Comparison of ENCODE assay signal across 28 mouse cellular contexts in the genomic region with DNA sequence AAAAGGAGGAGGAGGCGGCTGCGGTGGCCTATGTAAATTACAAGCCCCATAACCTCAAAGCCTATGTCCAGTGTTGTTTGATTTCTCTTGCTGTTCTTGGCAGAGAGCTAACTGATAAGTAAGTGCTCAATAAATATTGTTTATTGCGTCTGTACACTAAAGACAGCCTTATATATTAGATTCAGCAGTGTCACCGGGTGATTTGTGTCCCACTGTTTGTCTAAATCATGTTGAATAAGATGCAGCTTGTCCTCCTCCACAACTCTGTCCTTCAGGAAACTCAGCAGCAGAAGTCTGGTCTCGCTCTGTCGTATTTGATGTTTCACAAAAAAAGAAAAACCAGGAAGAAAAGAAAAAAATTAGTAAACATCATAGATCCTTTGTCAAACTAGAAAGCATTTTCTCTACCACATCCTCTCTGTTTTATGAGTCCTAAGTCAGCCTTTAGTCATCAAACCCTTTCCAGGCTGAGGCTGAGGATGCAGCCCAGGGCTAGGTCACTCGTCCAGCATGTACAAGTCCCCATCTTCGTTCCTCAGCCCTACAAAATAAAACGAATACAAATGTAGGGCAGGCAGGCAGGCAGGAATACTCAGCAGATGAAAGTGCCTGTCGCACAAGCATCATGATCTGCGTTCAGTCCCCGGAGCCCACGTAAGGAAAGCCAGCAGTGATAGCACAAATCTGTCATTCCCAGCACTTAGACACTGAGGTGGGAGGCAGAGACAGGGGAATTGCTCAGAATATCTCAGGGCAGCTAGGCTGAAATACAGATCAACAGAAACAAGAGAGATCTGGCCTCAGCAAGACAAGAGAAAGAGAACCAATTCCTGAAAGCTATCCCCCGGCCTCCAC. TPM values are rescaled to one million over a fixed set of nuclear protein-coding genes. Genes with fewer than 3 reads are reported as not detected.
A peak's percentile ranks its signal among the peaks of the same experiment; 100 is the strongest.
DNase-seq lines count a peak whose midpoint lies in the region; ATAC-seq and TF ChIP-seq lines count a peak whose summit lies in the region.
"Had no signal": no experiment of that assay in that cellular context is flagged by ENCODE, and none has a peak within 500 bp of the region (broad histone marks: within the 10 kb centered on the region; RNA-seq: fewer than 3 reads in every experiment).

No protein-coding gene starts in this region.

- peak; percentile 76 for ATAC-seq in kidney, embryonic 15.5 days (replicated peaks; ENCODE audit: low FRiP score)
- ATAC-seq in midbrain, embryonic 13.5 days = no peak
- ATAC-seq in midbrain, embryonic 16.5 days = no peak
- ATAC-seq: CD4-positive, CD25-positive, alpha-beta regulatory T cell, adult 4 months; forebrain, embryonic 16.5 days; hindbrain, embryonic 16.5 days had no signal

- no peaks in the 10 kb centered on the region for H3K9me3 ChIP-seq in kidney, embryonic 15.5 days (replicated peaks)
- H3K9me3 ChIP-seq in midbrain, embryonic 13.5 days = no peaks in the 10 kb centered on the region
- H3K9me3 ChIP-seq in midbrain, embryonic 16.5 days (replicated peaks; ENCODE audit: control insufficient read depth, low read length, poor library complexity, severe bottlenecking) = no peaks in the 10 kb centered on the region
- H3K9me3 ChIP-seq: limb, embryonic 10.5 days; limb, embryonic 15.5 days; liver, embryonic 13.5 days had no signal

- no peak overlapping the region for H3K4me3 ChIP-seq in kidney, embryonic 15.5 days (replicated peaks)
- no peak overlapping the region for H3K4me3 ChIP-seq in left cerebral cortex, adult 2 months
- H3K4me3 ChIP-seq in midbrain, embryonic 13.5 days (replicated peaks) = no peak overlapping the region
- H3K4me3 ChIP-seq in midbrain, embryonic 16.5 days (ENCODE audit: low read depth, low read length) = no peak overlapping the region
- no peak overlapping the region for H3K4me3 ChIP-seq in cortical plate, adult 2 months (ENCODE audit: insufficient read depth, low read length)
- H3K4me3 ChIP-seq: erythroblast, embryonic 14.5 days; heart, embryonic 13.5 days; limb, embryonic 10.5 days; limb, embryonic 15.5 days; liver, embryonic 13.5 days; myocyte had no signal

- intact Hi-C loops in left cerebral cortex, adult 2 months (cut with DNase I) = no loop called here

- H3K27me3 ChIP-seq in kidney, embryonic 15.5 days = no peaks in the 10 kb centered on the region
- H3K27me3 ChIP-seq in midbrain, embryonic 13.5 days = no peaks in the 10 kb centered on the region
- H3K27me3 ChIP-seq in midbrain, embryonic 16.5 days (ENCODE audit: control insufficient read depth, insufficient read depth, low read depth, low read length) = no peaks in the 10 kb centered on the region
- H3K27me3 ChIP-seq: heart, embryonic 13.5 days; limb, embryonic 15.5 days; liver, embryonic 13.5 days had no signal

- DNase-seq in kidney, postnatal 36 days = no peak
- DNase-seq in left cerebral cortex, adult 2 months (ENCODE audit: extremely low spot score in 1 of 2, low spot score in 2 of 2) = no peak
- no peak for DNase-seq in left cerebral cortex, adult 8-10 months (ENCODE audit: low spot score in 2 of 2)
- DNase-seq: adrenal gland, postnatal 14 days; cerebellum, adult 11-12 months; cerebellum, adult 9-11 months; gastrocnemius, postnatal 10 days; heart, postnatal 10 days; kidney, adult 8-10 months; liver, embryonic 13.5 days; lung, adult 18-20 months; lung, postnatal 36 days; right cerebral cortex, postnatal 4 days; thymus, adult 2 months; thymus, postnatal 36 days had no signal

- peak overlapping the region; percentile 75 for H3K27ac ChIP-seq in kidney, embryonic 15.5 days
- peak overlapping the region; percentile 51 for H3K27ac ChIP-seq in left cerebral cortex, adult 2 months
- no peak overlapping the region for H3K27ac ChIP-seq in midbrain, embryonic 13.5 days
- no peak overlapping the region; the same call in 1 of the 2 replicates for H3K27ac ChIP-seq in midbrain, embryonic 16.5 days (ENCODE audit: low read length)
- H3K27ac ChIP-seq in cortical plate, adult 2 months (ENCODE audit: insufficient read depth, low read length) = no peak overlapping the region
- H3K27ac ChIP-seq: heart, embryonic 13.5 days; limb, embryonic 10.5 days; limb, embryonic 15.5 days; liver, embryonic 13.5 days; stomach, postnatal 0 days had no signal

- H3K4me1 ChIP-seq in kidney, embryonic 15.5 days = peaks cover 15% of the 10 kb centered on the region; the same call in 1 of the 2 replicates
- no peaks in the 10 kb centered on the region for H3K4me1 ChIP-seq in midbrain, embryonic 13.5 days (replicated peaks)
- H3K4me1 ChIP-seq in midbrain, embryonic 16.5 days (ENCODE audit: control insufficient read depth, insufficient read depth, low read length) = no peaks in the 10 kb centered on the region
- H3K4me1 ChIP-seq in cortical plate, adult 2 months (ENCODE audit: control insufficient read depth, insufficient read depth, low read length) = 0 out of 2 replicates have a peak, but pooled peaks cover 1% of the 10 kb centered on the region
- H3K4me1 ChIP-seq: heart, embryonic 13.5 days; limb, embryonic 10.5 days; limb, embryonic 15.5 days had no signal

- no peak overlapping the region for H3K9ac ChIP-seq in kidney, embryonic 15.5 days
- H3K9ac ChIP-seq in midbrain, embryonic 13.5 days (replicated peaks) = peak overlapping the region; percentile 6; the same call in 1 of the 2 replicates
- no peak overlapping the region for H3K9ac ChIP-seq in midbrain, embryonic 16.5 days (ENCODE audit: low read depth, low read length)
- H3K9ac ChIP-seq: heart, embryonic 13.5 days; limb, embryonic 15.5 days; liver, embryonic 13.5 days had no signal

- WGBS in kidney, embryonic 15.5 days = 35% methylated on average over 14 of the region's 14 CpGs
- WGBS in midbrain, embryonic 13.5 days = 88% methylated on average over 14 of the region's 14 CpGs
- WGBS in midbrain, embryonic 16.5 days = 86% methylated on average over 14 of the region's 14 CpGs

- H3K4me2 ChIP-seq in kidney, embryonic 15.5 days = no peak overlapping the region
- no peak overlapping the region for H3K4me2 ChIP-seq in midbrain, embryonic 13.5 days (replicated peaks)
- no peak overlapping the region for H3K4me2 ChIP-seq in midbrain, embryonic 16.5 days (ENCODE audit: low read length)
- H3K4me2 ChIP-seq: heart, embryonic 13.5 days; limb, embryonic 15.5 days; liver, embryonic 13.5 days had no signal

- H3K36me3 ChIP-seq in kidney, embryonic 15.5 days = peaks cover 12% of the 10 kb centered on the region; the same call in 1 of the 2 replicates
- peaks cover 16% of the 10 kb centered on the region for H3K36me3 ChIP-seq in midbrain, embryonic 13.5 days
- H3K36me3 ChIP-seq in midbrain, embryonic 16.5 days (ENCODE audit: control insufficient read depth, insufficient read depth, low read length) = no peaks in the 10 kb centered on the region
- H3K36me3 ChIP-seq: liver, embryonic 13.5 days had no signal

- 0 out of 2 replicates have a peak, but pooled peaks have one; percentile 9 for TF ChIP-seq POLR2A in cortical plate, adult 2 months (IDR thresholded peaks at IDR 0.05; ENCODE audit: extremely low read depth, insufficient read depth, low read length)

- TF ChIP-seq CTCF in left cerebral cortex, adult 2 months (IDR thresholded peaks at IDR 0.05) = no peak
- no peak for TF ChIP-seq CTCF in cortical plate, adult 2 months (IDR thresholded peaks at IDR 0.05; ENCODE audit: extremely low read depth, insufficient read depth, low read length)

RNA-seq across cellular contexts. Expression of a gene that starts 43.8 kb away (rescaled TPM):
- 27.1 and 30.2 TPM in 2 replicates for polyA plus RNA-seq in kidney, embryonic 15.5 days (2015; fragmentation: Nextera tagmentation; extraction: Ambion mirVana)
- 10 to 100 TPM; 50.6 to 52.2 TPM for total RNA-seq in left cerebral cortex, adult 2 months (2021)
- total RNA-seq in left cerebral cortex, adult 8-10 months (2022) = 10 to 100 TPM; 50.8 to 56.3 (median 54.1) TPM
- polyA plus RNA-seq in midbrain, embryonic 13.5 days (2015; fragmentation: Nextera tagmentation; extraction: Ambion mirVana) = 18.3 and 18.6 TPM in 2 replicates
- polyA plus RNA-seq in midbrain, embryonic 16.5 days (2015; fragmentation: Nextera tagmentation; extraction: Ambion mirVana) = 18.5 and 19.1 TPM in 2 replicates
- polyA plus RNA-seq in cortical plate, adult 2 months (2012; rRNA removed) = 45.0 and 47.0 TPM in 2 replicates

Comparison
In these comparisons a context has a peak if more than half of its experiments do, and no peak if none do; other contexts are left out.
1. H3K27ac ChIP-seq: peak in kidney, embryonic 15.5 days (single experiment) and left cerebral cortex, adult 2 months (single experiment); none in midbrain, embryonic 13.5 days (single experiment), midbrain, embryonic 16.5 days (single experiment) and cortical plate, adult 2 months (single experiment).